Mouse (Mus musculus) neural tube, embryonic 11.5 days (tissue): ENCODE measurements at regions not wholly inside any gene's neighbourhood (a gene's known extent, or its start where the extent isn't known, plus 50 kb on each side); places are given as distances from the start of the nearest gene placed in this dataset.

Source experiments
- ATAC-seq: fragments of 200-750 bp; cut with Nextera tagmentation; 2 replicates; pipeline ENCODE4 v1.8.0; 2017; ENCODE audit warnings: moderate number of reproducible peaks, mild to moderate bottlenecking, moderate TSS enrichment, moderate library complexity; ENCODE audit not compliant: insufficient read depth, low FRiP score, low TSS enrichment
- DNase-seq: peaks from one replicate; pipeline ENCODE4 v3.0.0-alpha.2; 2015; ENCODE audit warnings: low spot score
- H3K27ac ChIP-seq: fragments of 300-500 bp; sonication (generic); 2 replicates; pipeline ENCODE4 v1.5.1; 2014; ENCODE audit warnings: low read depth, mild to moderate bottlenecking, low read length
- H3K27me3 ChIP-seq: fragments of 300-500 bp; sonication (generic); 2 replicates; pipeline ENCODE4 v1.6.1; 2014; ENCODE audit warnings: mild to moderate bottlenecking, low read length, mixed read lengths; ENCODE audit not compliant: control insufficient read depth, insufficient read depth
- H3K36me3 ChIP-seq: fragments of 300-500 bp; sonication (generic); 2 replicates; pipeline ENCODE4 v1.6.1; 2014; ENCODE audit warnings: mild to moderate bottlenecking, low read length, moderate library complexity, mixed read lengths; ENCODE audit not compliant: control insufficient read depth, insufficient read depth
- H3K4me1 ChIP-seq: fragments of 300-500 bp; sonication (generic); 2 replicates; pipeline ENCODE4 v1.6.1; 2014; ENCODE audit warnings: low read length, mixed read lengths; ENCODE audit not compliant: control insufficient read depth, insufficient read depth
- H3K4me2 ChIP-seq: fragments of 300-500 bp; sonication (generic); 2 replicates; pipeline ENCODE4 v1.6.1; 2014; ENCODE audit warnings: low read depth, mild to moderate bottlenecking, moderate library complexity
- H3K4me3 ChIP-seq: fragments of 300-500 bp; sonication (generic); 2 replicates; pipeline ENCODE4 v1.5.1; 2014; ENCODE audit warnings: low read depth, low read length
- H3K9ac ChIP-seq: fragments of 300-500 bp; sonication (generic); 2 replicates; pipeline ENCODE4 v1.6.1; 2014; ENCODE audit warnings: mild to moderate bottlenecking, low read length
- H3K9me3 ChIP-seq: fragments of 300-500 bp; sonication (generic); 2 replicates; pipeline ENCODE4 v1.6.1; 2016; ENCODE audit warnings: low read length; ENCODE audit not compliant: control insufficient read depth
- WGBS: fragments of 180-500 bp; shearing (Covaris S2); extraction: QIAGEN DNeasy Blood & Tissue Kit; methylation state at CpG from one replicate; pipeline ENCODE4 v1.1.7; 2014; 5-methylcytosine and 5-hydroxymethylcytosine counted together

DNA sequence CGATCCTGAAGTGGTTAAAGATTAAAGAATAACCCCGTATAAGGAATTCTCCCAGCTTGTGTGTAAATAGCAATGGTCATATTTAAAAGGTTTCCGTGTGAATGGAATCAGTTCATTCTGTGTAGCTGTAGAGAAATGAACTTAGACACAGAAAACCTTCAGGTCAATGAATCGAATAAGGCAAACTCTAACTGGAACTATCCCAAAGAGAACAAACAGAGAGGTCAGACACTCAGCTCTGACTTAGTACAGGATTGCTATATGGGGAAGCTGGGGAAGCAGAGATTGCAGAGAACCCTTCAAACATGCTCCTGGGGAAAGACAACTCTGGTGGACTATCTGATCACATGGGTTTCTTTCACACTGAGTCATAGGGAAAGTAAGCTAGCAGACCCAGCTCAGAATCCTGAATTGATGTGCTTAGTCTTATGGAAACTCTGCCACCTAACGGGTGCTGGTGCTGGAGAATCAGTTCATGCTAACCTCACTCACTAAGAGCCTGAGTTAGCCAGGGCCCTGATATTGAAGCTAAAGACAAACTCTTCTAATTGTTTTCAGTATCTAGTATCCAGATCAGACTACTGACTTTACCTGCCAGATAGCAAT, 145.3 kb upstream of the Rreb1 start:
- H3K4me1 ChIP-seq: no peaks in the 10 kb centered on the region
- no peak overlapping the region for H3K4me2 ChIP-seq
- no peak overlapping the region for H3K9ac ChIP-seq
- ATAC-seq (no peak), DNase-seq (no peak)
- 95% methylated on average over 5 of the region's 5 CpGs for WGBS
- no peaks in the 10 kb centered on the region for H3K27me3 ChIP-seq
- H3K36me3 ChIP-seq: no peaks in the 10 kb centered on the region
- no peaks in the 10 kb centered on the region for H3K9me3 ChIP-seq
- no peak overlapping the region for H3K27ac ChIP-seq
- no peak overlapping the region for H3K4me3 ChIP-seq

DNA sequence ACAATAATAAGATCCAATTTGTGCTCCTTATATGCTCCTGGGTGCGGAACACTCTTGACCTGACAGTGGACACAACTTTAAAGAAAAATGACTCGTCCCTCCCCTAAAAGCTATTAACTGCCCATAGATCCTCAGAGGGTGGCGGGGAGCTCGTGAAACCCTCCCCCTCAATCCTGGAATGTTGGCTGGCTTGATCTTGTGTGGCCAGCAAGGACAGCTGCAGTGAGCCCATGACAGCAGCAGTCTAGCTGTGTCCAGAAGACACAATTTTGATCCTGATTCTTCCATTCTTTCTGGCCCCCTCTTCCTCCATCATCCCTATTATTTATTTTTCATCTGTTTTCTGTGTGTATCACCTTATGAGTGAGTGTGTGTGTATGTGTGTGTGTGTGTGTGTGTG, 141.8 kb upstream of the Rreb1 start:
- H3K27ac ChIP-seq: no peak overlapping the region
- no peaks in the 10 kb centered on the region for H3K36me3 ChIP-seq
- no peak overlapping the region for H3K4me3 ChIP-seq
- DNase-seq (no peak), ATAC-seq (no peak)
- H3K4me1 ChIP-seq: no peaks in the 10 kb centered on the region
- no peaks in the 10 kb centered on the region for H3K27me3 ChIP-seq
- WGBS: 57% methylated on average over 4 of the region's 4 CpGs
- H3K4me2 ChIP-seq: no peak overlapping the region
- no peak overlapping the region for H3K9ac ChIP-seq
- no peaks in the 10 kb centered on the region for H3K9me3 ChIP-seq

DNA sequence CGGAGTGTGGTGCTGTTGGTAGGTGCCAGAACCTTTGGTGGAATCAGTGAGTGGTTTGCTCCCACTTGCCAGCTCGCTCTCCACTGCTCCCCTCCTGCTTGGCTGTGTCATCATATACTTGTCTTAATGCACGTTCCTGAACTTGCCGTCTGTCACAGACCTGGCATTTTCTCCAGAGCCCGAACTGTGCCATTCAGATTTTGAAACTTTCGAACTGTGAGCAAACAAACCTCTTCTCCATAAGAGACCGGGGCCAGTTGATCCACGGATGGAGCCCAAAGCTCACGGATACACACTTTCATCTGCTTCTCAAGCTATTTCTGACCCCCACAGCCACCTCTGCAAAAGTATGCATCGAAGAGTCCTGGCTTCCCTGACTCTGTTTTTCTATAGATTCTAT, 141.0 kb upstream of the Rreb1 start:
- ATAC-seq: no peak
- H3K27me3 ChIP-seq: no peaks in the 10 kb centered on the region
- 87% methylated on average over 10 of the region's 10 CpGs for WGBS
- H3K27ac ChIP-seq: no peak overlapping the region
- no peak for DNase-seq
- no peaks in the 10 kb centered on the region for H3K9me3 ChIP-seq
- H3K4me1 ChIP-seq: no peaks in the 10 kb centered on the region
- H3K9ac ChIP-seq: no peak overlapping the region
- H3K36me3 ChIP-seq: no peaks in the 10 kb centered on the region
- H3K4me3 ChIP-seq: no peak overlapping the region
- no peak overlapping the region for H3K4me2 ChIP-seq

DNA sequence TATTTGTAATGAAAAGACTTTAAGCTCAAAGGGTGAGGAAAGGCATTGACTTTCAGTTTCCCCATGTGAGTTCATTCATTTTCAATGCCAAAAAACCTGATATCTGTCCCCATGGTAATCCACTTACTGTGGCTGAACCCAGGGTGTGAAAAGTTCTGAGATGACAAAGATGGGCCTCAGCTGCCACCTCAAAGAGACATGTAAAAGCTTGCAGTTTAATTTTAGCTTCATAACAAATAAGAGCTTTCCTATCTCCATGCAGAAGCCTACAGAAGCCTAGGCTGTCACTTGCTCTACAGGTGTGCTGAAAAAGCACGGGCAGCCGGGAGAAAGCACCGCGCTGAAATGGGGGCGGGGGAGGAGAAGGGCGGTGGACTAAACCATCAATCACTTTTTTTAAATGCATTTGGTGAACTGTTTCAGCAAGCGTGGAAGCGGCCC, 140.1 kb upstream of the Rreb1 start:
- no peaks in the 10 kb centered on the region for H3K4me1 ChIP-seq
- no peak overlapping the region for H3K4me2 ChIP-seq
- no peaks in the 10 kb centered on the region for H3K27me3 ChIP-seq
- WGBS: 39% methylated on average over 8 of the region's 8 CpGs
- no peaks in the 10 kb centered on the region for H3K36me3 ChIP-seq
- no peak overlapping the region for H3K9ac ChIP-seq
- ATAC-seq: no peak
- no peak overlapping the region for H3K4me3 ChIP-seq
- no peak for DNase-seq
- H3K27ac ChIP-seq: no peak overlapping the region
- no peaks in the 10 kb centered on the region for H3K9me3 ChIP-seq

DNA sequence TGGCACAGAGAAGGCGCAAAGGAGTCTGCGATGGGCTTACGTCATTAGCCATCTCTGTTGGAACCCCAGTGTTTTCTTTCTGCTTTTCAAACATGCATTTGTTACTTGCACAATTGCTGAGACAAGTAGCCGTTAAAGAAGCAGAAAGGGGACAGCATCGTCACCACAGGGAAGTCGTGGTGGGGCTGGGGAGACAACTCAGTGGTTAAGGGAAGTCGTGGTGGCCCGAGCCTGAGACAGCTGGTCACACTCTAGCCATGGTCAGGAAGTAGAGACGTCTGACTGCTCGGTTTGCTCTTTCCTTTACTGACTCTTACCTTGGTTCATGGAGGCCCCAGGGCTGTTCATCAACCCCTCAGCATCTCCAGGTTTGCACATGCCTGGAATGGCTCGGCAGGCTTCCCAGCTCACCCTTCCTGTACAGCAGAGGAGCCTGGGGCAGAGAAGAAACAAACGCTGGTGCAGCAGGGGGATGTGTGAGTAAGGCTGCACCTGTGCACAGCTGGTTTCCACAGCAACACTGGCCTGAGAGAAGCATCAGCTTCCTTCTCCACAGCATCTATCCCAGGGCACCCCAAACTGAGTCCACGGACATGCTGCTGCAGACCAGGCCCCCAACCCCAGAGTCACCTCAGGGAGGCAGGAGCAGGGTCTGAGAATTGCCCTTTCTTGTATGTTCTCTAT, 135.6 kb upstream of the Rreb1 start:
- Histone ChIP-seq H3K27me3 (no peaks in the 10 kb centered on the region), H3K4me3 (no peak overlapping the region), H3K9me3 (no peaks in the 10 kb centered on the region), H3K27ac (no peak overlapping the region), H3K9ac (no peak overlapping the region), H3K4me2 (no peak overlapping the region), H3K36me3 (no peaks in the 10 kb centered on the region), H3K4me1 (no peaks in the 10 kb centered on the region)
- WGBS: 58% methylated on average over 13 of the region's 13 CpGs
- DNase-seq (no peak), ATAC-seq (no peak)

DNA sequence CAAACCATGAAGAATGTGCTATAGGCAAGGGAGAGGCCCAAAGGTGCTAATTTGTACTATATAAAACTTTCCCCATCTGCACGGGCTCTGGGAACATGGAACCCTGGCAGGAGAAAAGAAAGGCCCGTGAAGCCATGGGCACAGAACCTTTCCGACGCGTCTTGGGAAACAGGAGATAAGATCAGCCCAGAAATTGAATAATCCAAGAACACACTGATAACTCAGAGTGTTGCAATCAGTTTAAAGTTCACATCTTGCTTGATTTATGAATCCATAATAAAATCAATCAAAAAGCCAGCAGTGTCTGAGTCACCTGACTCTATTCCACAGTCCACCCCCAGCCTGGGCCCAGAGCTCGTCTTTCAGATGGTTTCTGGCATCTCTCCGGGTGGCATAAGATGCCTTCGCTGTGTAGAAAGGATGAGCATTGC, 133.4 kb upstream of the Rreb1 start:
- no peak for ATAC-seq
- Histone ChIP-seq H3K27ac (no peak overlapping the region), H3K9ac (no peak overlapping the region), H3K4me3 (no peak overlapping the region), H3K4me2 (no peak overlapping the region), H3K27me3 (no peaks in the 10 kb centered on the region), H3K9me3 (no peaks in the 10 kb centered on the region), H3K4me1 (no peaks in the 10 kb centered on the region), H3K36me3 (no peaks in the 10 kb centered on the region)
- 83% methylated on average over 8 of the region's 8 CpGs for WGBS
- no peak for DNase-seq

DNA sequence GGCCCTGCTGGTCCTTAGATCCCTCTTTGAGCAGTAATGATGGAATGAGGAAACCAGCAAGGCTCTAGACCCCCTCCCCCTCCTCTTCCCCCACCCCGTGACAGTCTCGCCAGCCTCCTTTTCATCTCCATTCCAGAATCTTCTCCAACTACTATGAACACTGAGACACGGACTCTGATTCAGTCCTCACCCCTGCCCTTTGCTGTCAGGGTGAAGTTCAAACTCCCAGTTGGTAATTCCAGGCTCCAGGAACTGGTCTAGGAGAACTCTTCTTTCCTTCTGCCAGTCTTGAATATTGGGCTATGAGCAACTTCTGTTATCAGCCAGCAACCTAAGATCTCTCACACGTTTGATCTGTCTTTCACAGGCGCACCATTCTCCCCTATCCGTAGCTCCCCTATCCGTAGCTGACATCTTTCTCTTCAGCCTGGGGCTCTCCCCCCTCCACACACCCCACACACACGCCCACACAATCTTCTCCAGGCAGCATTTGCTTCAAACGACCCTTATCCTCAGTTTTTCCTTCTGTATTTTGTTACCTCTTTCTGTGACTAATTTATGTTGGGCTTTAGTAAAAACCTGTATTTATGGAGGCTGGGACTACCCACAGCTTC, 128.6 kb upstream of the Rreb1 start:
- H3K27ac ChIP-seq: no peak overlapping the region
- 72% methylated on average over 9 of the region's 9 CpGs for WGBS
- no peak overlapping the region for H3K9ac ChIP-seq
- no peaks in the 10 kb centered on the region for H3K36me3 ChIP-seq
- no peaks in the 10 kb centered on the region for H3K9me3 ChIP-seq
- H3K4me1 ChIP-seq: no peaks in the 10 kb centered on the region
- H3K4me3 ChIP-seq: no peak overlapping the region
- H3K4me2 ChIP-seq: no peak overlapping the region
- ATAC-seq: no peak
- no peaks in the 10 kb centered on the region for H3K27me3 ChIP-seq
- no peak for DNase-seq

DNA sequence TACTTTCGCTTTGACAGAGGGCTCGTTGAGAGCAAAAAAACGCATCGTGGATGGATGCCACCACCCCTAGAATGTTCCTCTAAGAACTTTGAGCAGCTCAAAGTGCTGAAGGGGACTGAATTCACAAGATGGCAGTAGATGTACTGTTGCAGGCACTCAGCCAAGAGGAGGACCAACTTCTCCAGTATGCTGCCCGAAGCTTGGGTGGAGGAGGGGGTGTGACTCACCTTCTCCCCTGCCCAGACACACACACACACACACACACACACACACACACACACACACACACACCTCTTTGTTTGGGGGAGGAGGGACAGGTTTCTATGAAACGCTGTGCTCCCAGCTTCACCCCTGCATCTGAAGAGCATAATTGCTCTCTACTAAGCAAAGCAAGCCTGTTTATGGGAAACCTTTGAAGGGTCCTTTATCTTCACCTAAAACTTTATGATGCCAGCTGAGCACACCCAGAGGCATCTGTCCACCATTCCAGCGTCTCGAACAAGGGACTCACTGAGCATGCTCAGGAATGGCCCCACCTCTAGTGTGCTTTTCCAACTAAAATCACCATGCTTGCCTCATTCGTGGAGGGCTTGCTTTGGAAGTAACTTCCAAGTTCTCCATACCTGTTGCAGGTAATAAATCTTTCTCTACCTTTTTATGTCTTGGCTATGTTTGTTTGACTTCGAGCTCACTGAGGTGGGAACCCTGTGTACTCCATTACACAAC, 126.8 kb upstream of the Rreb1 start:
- no peak for DNase-seq
- H3K9ac ChIP-seq: no peak overlapping the region
- H3K27me3 ChIP-seq: no peaks in the 10 kb centered on the region
- no peak overlapping the region for H3K4me3 ChIP-seq
- no peaks in the 10 kb centered on the region for H3K4me1 ChIP-seq
- H3K9me3 ChIP-seq: no peaks in the 10 kb centered on the region
- 86% methylated on average over 10 of the region's 10 CpGs for WGBS
- H3K36me3 ChIP-seq: no peaks in the 10 kb centered on the region
- H3K4me2 ChIP-seq: no peak overlapping the region
- no peak for ATAC-seq
- H3K27ac ChIP-seq: no peak overlapping the region
